Mouse (Mus musculus) hindbrain, embryonic 16.5 days (tissue): ENCODE data around the gene Fam120b. TPM values are rescaled to one million over a fixed set of nuclear protein-coding genes. Genes with fewer than 3 reads are reported as not detected.
"Not testable (repeated sequence)": the region's sequence is repeated elsewhere in the genome, so short reads cannot be mapped to it uniquely, and the experiment has no call there.

Experiments used
- ATAC-seq: fragments of 200-750 bp; cut with Nextera tagmentation; 2 replicates; pipeline ENCODE4 v1.8.0; 2017; ENCODE audit warnings: moderate TSS enrichment, moderate library complexity
- H3K27ac ChIP-seq: fragments of 300-500 bp; sonication (generic); 2 replicates; pipeline ENCODE4 v1.5.1; 2014; ENCODE audit warnings: low read depth, mild to moderate bottlenecking, control low read depth, low read length, moderate library complexity
- H3K27me3 ChIP-seq: fragments of 300-500 bp; sonication (generic); replicated peaks from 2 replicates; pipeline ENCODE4 v1.6.1; 2014; ENCODE audit warnings: low read length; ENCODE audit not compliant: control insufficient read depth, insufficient read depth
- H3K36me3 ChIP-seq: fragments of 300-500 bp; sonication (generic); 2 replicates; pipeline ENCODE4 v1.6.1; 2014; ENCODE audit warnings: mild to moderate bottlenecking, low read length, moderate library complexity, mixed read lengths; ENCODE audit not compliant: control insufficient read depth, insufficient read depth
- H3K4me1 ChIP-seq: fragments of 300-500 bp; sonication (generic); 2 replicates; pipeline ENCODE4 v1.6.1; 2014; ENCODE audit warnings: low read depth, low read length; ENCODE audit not compliant: control insufficient read depth, insufficient read depth
- H3K4me2 ChIP-seq: fragments of 300-500 bp; sonication (generic); 2 replicates; pipeline ENCODE4 v1.6.1; 2014; ENCODE audit warnings: mild to moderate bottlenecking, low read length, control low read depth, moderate library complexity
- H3K4me3 ChIP-seq: fragments of 300-500 bp; sonication (generic); 2 replicates; pipeline ENCODE4 v1.5.1; 2014; ENCODE audit warnings: mild to moderate bottlenecking, low read length, control low read depth, moderate library complexity
- H3K9ac ChIP-seq: fragments of 300-500 bp; sonication (generic); 2 replicates; pipeline ENCODE4 v1.6.1; 2014; ENCODE audit warnings: low read depth, mild to moderate bottlenecking, control low read depth, low read length, moderate library complexity
- H3K9me3 ChIP-seq: fragments of 300-500 bp; sonication (generic); 2 replicates; pipeline ENCODE4 v1.6.1; 2014; ENCODE audit warnings: mild to moderate bottlenecking, low read length, moderate library complexity; ENCODE audit not compliant: control insufficient read depth
- WGBS: fragments of 180-500 bp; shearing (Covaris S2); extraction: QIAGEN DNeasy Blood & Tissue Kit; methylation state at CpG from one replicate; pipeline ENCODE4 v1.1.7; 2014; 5-methylcytosine and 5-hydroxymethylcytosine counted together
- polyA plus RNA-seq: library from polyadenylated mRNA; unstranded; fragments of >200 nt; fragmentation: Nextera tagmentation; extraction: Ambion mirVana; gene quantifications from 2 replicates; pipeline ENCODE4 v1.2.1, GENCODE M21; 2015

Gene Fam120b
- polyA plus RNA-seq, 1 experiment from 2014 or later: 45.8 TPM

GRCm38 (mm10) chr17:15440067-15440462 lies 44.1 kb downstream of the Fam120b start:
- peak; percentile 5; the same call in 1 of the 2 replicates for ATAC-seq
- no peaks in the 10 kb centered on the region for H3K36me3 ChIP-seq
- H3K4me3 ChIP-seq: no peak overlapping the region
- H3K9me3 ChIP-seq: no peaks in the 10 kb centered on the region
- H3K4me1 ChIP-seq: peaks cover 6% of the 10 kb centered on the region
- no peak overlapping the region for H3K27ac ChIP-seq
- H3K9ac ChIP-seq: no peak overlapping the region
- no peak overlapping the region for H3K4me2 ChIP-seq
- 65% methylated on average over 8 of the region's 8 CpGs for WGBS
- H3K27me3 ChIP-seq: no peaks in the 10 kb centered on the region

GRCm38 (mm10) chr17:15440463-15441121 lies 44.6 kb downstream of the Fam120b start:
- H3K4me2 ChIP-seq: peak overlapping the region; percentile 20; the same call in 1 of the 2 replicates
- no peak overlapping the region for H3K9ac ChIP-seq
- ATAC-seq: peak; percentile 93
- H3K27ac ChIP-seq: no peak overlapping the region
- no peak overlapping the region for H3K4me3 ChIP-seq
- 6% methylated on average over 11 of the region's 11 CpGs for WGBS
- no peaks in the 10 kb centered on the region for H3K36me3 ChIP-seq
- peaks cover 6% of the 10 kb centered on the region for H3K4me1 ChIP-seq
- no peaks in the 10 kb centered on the region for H3K27me3 ChIP-seq
- H3K9me3 ChIP-seq: no peaks in the 10 kb centered on the region

- Histone ChIP-seq H3K27ac (no peak overlapping the region), H3K4me3 (no peak overlapping the region), H3K4me1 (peaks cover 4% of the 10 kb centered on the region), H3K36me3 (no peaks in the 10 kb centered on the region), H3K4me2 (no peak overlapping the region), H3K27me3 (no peaks in the 10 kb centered on the region), H3K9me3 (no peaks in the 10 kb centered on the region), H3K9ac (no peak overlapping the region)
- no peak for ATAC-seq
- 82% methylated on average over 3 of the region's 3 CpGs for WGBS
Measured at GRCm38 (mm10) chr17:15445421-15445820, 49.4 kb downstream of the Fam120b start.

GRCm38 (mm10) chr17:15447831-15448230 lies 51.8 kb downstream of the Fam120b start:
- H3K4me1 ChIP-seq: no peaks in the 10 kb centered on the region
- no peaks in the 10 kb centered on the region for H3K27me3 ChIP-seq
- H3K27ac ChIP-seq: no peak overlapping the region
- no peak for ATAC-seq
- no peak overlapping the region for H3K9ac ChIP-seq
- WGBS: 71% methylated on average over 5 of the region's 5 CpGs
- H3K4me2 ChIP-seq: no peak overlapping the region
- H3K4me3 ChIP-seq: no peak overlapping the region
- no peaks in the 10 kb centered on the region for H3K9me3 ChIP-seq
- H3K36me3 ChIP-seq: no peaks in the 10 kb centered on the region

GRCm38 (mm10) chr17:15449144-15449543 lies 53.1 kb downstream of the Fam120b start:
- not testable (repeated sequence) for H3K27me3 ChIP-seq, H3K36me3 ChIP-seq, H3K9ac ChIP-seq, H3K4me3 ChIP-seq, H3K4me1 ChIP-seq, H3K27ac ChIP-seq, H3K9me3 ChIP-seq, H3K4me2 ChIP-seq, ATAC-seq
- WGBS: 68% methylated on average over 6 of the region's 6 CpGs

GRCm38 (mm10) chr17:15449606-15450005 lies 53.6 kb downstream of the Fam120b start:
- no peak overlapping the region for H3K9ac ChIP-seq
- H3K4me2 ChIP-seq: no peak overlapping the region
- H3K27ac ChIP-seq: no peak overlapping the region
- no peaks in the 10 kb centered on the region for H3K36me3 ChIP-seq
- no peaks in the 10 kb centered on the region for H3K9me3 ChIP-seq
- H3K4me1 ChIP-seq: no peaks in the 10 kb centered on the region
- no peaks in the 10 kb centered on the region for H3K27me3 ChIP-seq
- H3K4me3 ChIP-seq: no peak overlapping the region
- no peak for ATAC-seq
- 78% methylated on average over 3 of the region's 3 CpGs for WGBS

- no peaks in the 10 kb centered on the region for H3K4me1 ChIP-seq
- ATAC-seq: no peak
- no peak overlapping the region for H3K9ac ChIP-seq
- no peak overlapping the region for H3K27ac ChIP-seq
- H3K4me2 ChIP-seq: no peak overlapping the region
- H3K27me3 ChIP-seq: no peaks in the 10 kb centered on the region
- no peaks in the 10 kb centered on the region for H3K9me3 ChIP-seq
- WGBS: 88% methylated on average over 4 of the region's 4 CpGs
- H3K4me3 ChIP-seq: no peak overlapping the region
- no peaks in the 10 kb centered on the region for H3K36me3 ChIP-seq
Measured at GRCm38 (mm10) chr17:15455203-15455602, 59.2 kb downstream of the Fam120b start.

GRCm38 (mm10) chr17:15456595-15456994 lies 60.6 kb downstream of the Fam120b start:
- Histone ChIP-seq H3K36me3 (no peaks in the 10 kb centered on the region), H3K4me1 (no peaks in the 10 kb centered on the region), H3K4me2 (no peak overlapping the region), H3K27ac (no peak overlapping the region), H3K9ac (no peak overlapping the region), H3K9me3 (no peaks in the 10 kb centered on the region), H3K4me3 (no peak overlapping the region), H3K27me3 (no peaks in the 10 kb centered on the region)
- 89% methylated on average over 2 of the region's 2 CpGs for WGBS
- no peak for ATAC-seq

- H3K4me2 ChIP-seq: no peak overlapping the region
- ATAC-seq: peak; percentile 54; the same call in 1 of the 2 replicates
- no peaks in the 10 kb centered on the region for H3K4me1 ChIP-seq
- H3K9me3 ChIP-seq: no peaks in the 10 kb centered on the region
- H3K36me3 ChIP-seq: no peaks in the 10 kb centered on the region
- H3K9ac ChIP-seq: no peak overlapping the region
- H3K27ac ChIP-seq: no peak overlapping the region
- WGBS: 77% methylated on average over 4 of the region's 4 CpGs
- no peak overlapping the region for H3K4me3 ChIP-seq
- H3K27me3 ChIP-seq: no peaks in the 10 kb centered on the region
Measured at GRCm38 (mm10) chr17:15459761-15460160, 63.8 kb downstream of the Fam120b start.
